Mouse (Mus musculus) mammary gland, adult 2 months (tissue): ENCODE data around the gene Ppp6r1. TPM values are rescaled to one million over a fixed set of nuclear protein-coding genes. Genes with fewer than 3 reads are reported as not detected.

Experiments used
- polyA plus RNA-seq: library from polyadenylated mRNA; depleted of rRNA; stranded (reverse); fragments of >200 nt; gene quantifications from 2 replicates; pipeline ENCODE4 v1.2.3, GENCODE M21; 2012; ENCODE audit warnings: low replicate concordance; rRNA removed

Ppp6r1 gene
- 109 and 135 TPM in 2 replicates for polyA plus RNA-seq

DNA sequence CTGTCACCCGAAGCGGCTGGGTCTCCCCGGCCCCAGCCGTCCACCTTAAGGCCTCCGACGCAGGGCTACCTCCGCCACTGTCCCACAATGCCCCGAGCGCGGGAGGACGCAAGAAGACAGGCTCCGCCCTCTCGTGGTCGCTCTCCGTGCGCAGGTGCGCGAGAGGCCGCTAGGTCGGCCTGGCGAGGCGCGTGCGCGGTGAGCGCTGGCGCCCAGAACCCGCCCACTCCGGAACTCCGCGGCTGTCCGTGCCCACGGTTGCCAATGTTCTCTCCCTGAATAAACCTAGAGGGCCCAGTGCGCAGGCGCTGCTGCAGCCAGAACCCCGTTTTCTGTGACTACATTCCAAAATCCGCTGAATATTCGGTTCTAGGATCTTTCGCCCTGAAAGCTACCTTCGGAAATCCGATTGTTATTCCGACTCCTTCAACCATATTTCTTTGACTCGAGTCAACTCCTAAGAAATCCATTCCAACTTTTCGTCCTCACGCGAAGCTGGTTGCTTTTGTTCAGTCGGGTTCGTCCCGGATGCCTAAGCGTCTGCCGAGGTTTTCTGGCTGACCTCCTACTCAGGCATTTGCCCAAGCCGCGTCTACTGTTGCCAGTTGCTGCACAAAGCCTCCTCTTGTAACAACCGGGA lies at the start of gene Ppp6r1:
Ppp6r1 (minus strand) TSS at position 108 of the 640 bp plus-strand sequence.

DNA sequence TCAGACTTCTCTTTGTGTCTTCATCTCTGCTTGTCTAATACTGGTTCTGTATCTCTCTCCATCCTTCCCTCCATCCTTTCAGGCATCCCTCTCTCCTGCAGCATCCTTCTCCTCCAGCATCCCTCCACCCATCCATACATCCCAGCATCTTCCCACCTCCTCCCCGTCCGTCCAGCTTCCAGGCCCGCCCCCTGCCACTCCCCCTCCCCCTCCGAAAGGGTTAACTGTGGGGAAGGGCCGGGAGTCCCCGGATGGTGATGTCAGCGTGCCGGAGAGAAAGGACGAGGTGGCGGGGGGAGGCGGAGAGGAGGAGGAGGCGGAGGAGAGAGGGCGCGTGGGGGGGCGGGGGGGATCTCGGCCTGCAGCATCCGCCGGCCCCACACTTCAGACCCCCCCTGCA lies 31.6 kb upstream of the Ppp6r1 start, which contains the start of gene Brsk1:
Brsk1 (plus strand) TSS at position 218 of the 400 bp plus-strand sequence.

DNA sequence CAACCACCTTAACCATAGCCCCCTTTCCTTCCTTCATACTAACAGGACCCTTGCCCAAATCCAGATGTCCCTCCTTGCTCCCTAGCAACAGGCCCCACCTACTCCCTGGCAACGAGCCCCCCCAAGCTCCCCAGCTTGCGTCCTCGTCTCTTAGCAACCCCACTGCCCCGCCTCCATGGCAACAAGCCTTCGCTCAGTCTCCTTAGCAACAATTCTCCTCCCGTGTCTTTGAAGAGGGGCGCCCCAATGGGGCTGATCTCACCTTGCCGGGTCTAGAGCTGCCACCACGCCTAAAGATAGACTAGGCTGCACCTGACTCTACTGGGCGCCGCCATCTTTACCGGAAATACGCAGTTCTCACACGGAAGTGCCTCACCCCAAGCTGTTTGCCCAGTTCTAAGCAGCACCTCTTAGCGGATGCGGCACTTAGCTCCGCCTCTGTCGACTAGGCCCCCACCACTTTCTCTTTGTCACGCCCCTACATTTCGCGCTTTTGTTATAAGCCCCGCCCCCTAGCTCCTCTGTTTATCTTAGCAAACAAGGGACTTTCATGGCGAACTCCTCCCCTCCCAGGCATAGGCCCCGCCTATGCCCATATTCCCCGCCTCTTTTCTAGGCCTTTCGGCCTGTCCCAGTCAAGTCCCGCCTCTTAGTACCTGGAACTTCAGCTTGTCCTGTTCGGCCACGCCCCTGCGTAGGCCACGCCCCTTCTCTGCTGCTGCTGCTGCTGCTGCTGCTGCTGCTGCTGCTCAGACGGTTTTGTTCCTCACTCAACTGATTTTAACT lies 26.0 kb upstream of the Ppp6r1 start, which contains the start of gene Hspbp1:
Hspbp1 (minus strand) TSS at position 437 of the 786 bp plus-strand sequence.

DNA sequence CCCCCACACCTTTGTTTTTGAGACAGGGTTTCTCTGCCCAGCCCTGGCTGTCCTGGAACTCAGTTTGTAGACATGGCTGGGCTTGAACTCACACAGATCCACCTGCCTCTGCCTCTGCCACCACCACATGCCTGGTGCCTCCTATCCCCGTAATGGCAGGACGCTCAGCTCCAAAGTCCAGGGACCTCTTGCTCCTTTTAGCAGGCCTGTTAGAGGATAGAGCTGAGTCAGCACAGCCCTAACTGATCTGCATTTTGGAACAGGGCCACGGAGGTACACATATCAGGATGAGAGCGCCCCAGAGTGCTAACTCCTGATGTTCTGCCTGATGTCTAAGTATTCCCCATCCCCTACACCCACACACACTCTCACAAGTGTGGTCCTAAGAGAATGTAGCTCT lies 27.8 kb downstream of the Ppp6r1 start, which contains the start of gene Tmem86b:
Tmem86b (minus strand) TSS at position 392 of the 400 bp plus-strand sequence.

DNA sequence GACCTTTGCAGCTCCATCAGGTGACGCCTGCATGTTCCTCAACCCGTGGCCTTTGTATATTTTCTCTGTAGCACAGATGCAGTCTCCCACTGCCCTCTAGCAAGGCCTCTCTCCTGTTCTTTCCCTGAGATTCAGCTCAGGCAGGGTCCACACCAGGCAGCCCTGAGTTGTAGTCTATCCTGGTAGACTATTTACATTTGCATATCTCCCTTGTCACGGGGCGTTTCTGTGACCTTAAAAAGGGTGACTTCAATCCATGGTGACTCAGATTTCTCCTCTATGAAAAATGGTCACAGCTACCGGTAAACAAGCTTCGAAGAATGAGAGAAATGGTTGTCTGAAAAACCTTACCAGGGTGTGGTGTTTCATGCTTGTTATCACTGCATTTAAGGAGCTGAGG lies 54.9 kb downstream of the Ppp6r1 start, which contains the start of gene Ptprh:
Ptprh (minus strand) TSS at position 169 of the 400 bp plus-strand sequence.

Other genes with a start within 250 kb of the Ppp6r1 start
- gene Rdh13, start 213.4 kb downstream of the Ppp6r1 start, polyA plus RNA-seq: 13.7 and 19.8 TPM in 2 replicates
- gene Eps8l1, start 198.3 kb downstream of the Ppp6r1 start, polyA plus RNA-seq: 15.5 and 16.5 TPM in 2 replicates
- gene Ppp1r12c, start 157.3 kb downstream of the Ppp6r1 start, polyA plus RNA-seq: 48.9 and 90.4 TPM in 2 replicates
- gene Tnnt1, start 142.6 kb downstream of the Ppp6r1 start, polyA plus RNA-seq: 0.20 and 1.3 TPM in 2 replicates
- gene Tnni3, start 134.8 kb downstream of the Ppp6r1 start, polyA plus RNA-seq: 6.1 and 8.4 TPM in 2 replicates
- gene Dnaaf3, start 126.6 kb downstream of the Ppp6r1 start, polyA plus RNA-seq: 9.0 and 14.9 TPM in 2 replicates
- gene Syt5, start 111.5 kb downstream of the Ppp6r1 start, polyA plus RNA-seq: 0.10 and 0.62 TPM in 2 replicates
- 0.06 TPM in 1 of 2 replicates, not detected in the other for gene Ptprh, start 55.0 kb downstream of the Ppp6r1 start, polyA plus RNA-seq
- 14.9 and 19.6 TPM in 2 replicates for gene Tmem86b, start 27.6 kb downstream of the Ppp6r1 start, polyA plus RNA-seq
- 29.8 and 46.7 TPM in 2 replicates for gene Hspbp1, start 26.0 kb upstream of the Ppp6r1 start, polyA plus RNA-seq
- gene Brsk1, start 31.6 kb upstream of the Ppp6r1 start, polyA plus RNA-seq: 4.4 and 6.0 TPM in 2 replicates
- 2.0 and 2.5 TPM in 2 replicates for gene Tmem150b, start 66.2 kb upstream of the Ppp6r1 start, polyA plus RNA-seq
- gene Kmt5c, start 81.1 kb upstream of the Ppp6r1 start, polyA plus RNA-seq: 95.7 and 216 TPM in 2 replicates
- 13.8 and 18.7 TPM in 2 replicates for gene Cox6b2, start 94.1 kb upstream of the Ppp6r1 start, polyA plus RNA-seq
- 0.10 TPM in 1 of 2 replicates, not detected in the other for gene Fam71e2, start 112.3 kb upstream of the Ppp6r1 start, polyA plus RNA-seq
- 0.36 and 0.78 TPM in 2 replicates for gene Il11, start 123.8 kb upstream of the Ppp6r1 start, polyA plus RNA-seq
- not detected in 2 replicates for gene Tmem190, start 123.9 kb upstream of the Ppp6r1 start, polyA plus RNA-seq
- gene Tmem238, start 130.6 kb upstream of the Ppp6r1 start, polyA plus RNA-seq: 18.4 and 84.5 TPM in 2 replicates
- 252 and 384 TPM in 2 replicates for gene Rpl28, start 133.9 kb upstream of the Ppp6r1 start, polyA plus RNA-seq
- gene Ube2s, start 153.6 kb upstream of the Ppp6r1 start, polyA plus RNA-seq: 193 and 283 TPM in 2 replicates
- 0.54 and 1.0 TPM in 2 replicates for gene Shisa7, start 185.7 kb upstream of the Ppp6r1 start, polyA plus RNA-seq
- gene Isoc2b, start 211.2 kb upstream of the Ppp6r1 start, polyA plus RNA-seq: 39.7 and 42.5 TPM in 2 replicates
- 45.1 and 54.4 TPM in 2 replicates for gene Isoc2a, start 218.1 kb upstream of the Ppp6r1 start, polyA plus RNA-seq
- gene Gm36210, start 247.5 kb upstream of the Ppp6r1 start, polyA plus RNA-seq: 0.17 and 0.85 TPM in 2 replicates